Mouse (Mus musculus): ENCODE data around the gene Mlxipl.

The Mlxipl gene

GRCm38 (mm10) chr5:135079578-135079977 is 10.1 kb upstream of the Mlxipl start:
- DNase-seq (ENCODE audit: low read depth) = no peak

GRCm38 (mm10) chr5:135080539-135080938 is 9.2 kb upstream of the Mlxipl start:
- DNase-seq (ENCODE audit: low read depth) = no peak

GRCm38 (mm10) chr5:135086871-135087270 is 2.8 kb upstream of the Mlxipl start:
- no peak for DNase-seq (ENCODE audit: low read depth)

GRCm38 (mm10) chr5:135100981-135101380 is 11.3 kb downstream of the Mlxipl start:
- no peak for DNase-seq (ENCODE audit: low read depth)

- peak; percentile 57 for DNase-seq (ENCODE audit: low read depth)
Observed at GRCm38 (mm10) chr5:135103999-135104660, 14.4 kb downstream of the Mlxipl start.

- peak; percentile 69 for DNase-seq (ENCODE audit: low read depth)
Observed at GRCm38 (mm10) chr5:135106758-135107256, 17.1 kb downstream of the Mlxipl start.

GRCm38 (mm10) chr5:135107521-135108501 is 18.1 kb downstream of the Mlxipl start:
- peak; percentile 55 for DNase-seq (ENCODE audit: low read depth)

- no peak for DNase-seq (ENCODE audit: low read depth)
Observed at GRCm38 (mm10) chr5:135109017-135109416, 19.3 kb downstream of the Mlxipl start.

GRCm38 (mm10) chr5:135109426-135109825 is 19.7 kb downstream of the Mlxipl start:
- no peak for DNase-seq (ENCODE audit: low read depth)

- DNase-seq (ENCODE audit: low read depth) = no peak
Observed at GRCm38 (mm10) chr5:135109976-135110375, 20.3 kb downstream of the Mlxipl start.

GRCm38 (mm10) chr5:135113782-135114181 is 24.1 kb downstream of the Mlxipl start:
- DNase-seq (ENCODE audit: low read depth) = no peak

GRCm38 (mm10) chr5:135115241-135115640 is 25.6 kb downstream of the Mlxipl start:
- DNase-seq (ENCODE audit: low read depth) = peak; percentile 76

GRCm38 (mm10) chr5:135118589-135119081 is 28.9 kb downstream of the Mlxipl start:
- DNase-seq (ENCODE audit: low read depth) = peak; percentile 83

GRCm38 (mm10) chr5:135120753-135121152 is 31.1 kb downstream of the Mlxipl start:
- peak; percentile 37 for DNase-seq (ENCODE audit: low read depth)

- no peak for DNase-seq (ENCODE audit: low read depth)
Observed at GRCm38 (mm10) chr5:135126121-135126520, 36.4 kb downstream of the Mlxipl start.

GRCm38 (mm10) chr5:135127669-135128068 is 38.0 kb downstream of the Mlxipl start:
- no peak for DNase-seq (ENCODE audit: low read depth)

GRCm38 (mm10) chr5:135129747-135130146 is 40.1 kb downstream of the Mlxipl start:
- DNase-seq (ENCODE audit: low read depth) = no peak

- DNase-seq (ENCODE audit: low read depth) = peak; percentile 88
Observed at GRCm38 (mm10) chr5:135133736-135134405, 44.2 kb downstream of the Mlxipl start.

- DNase-seq (ENCODE audit: low read depth) = peak; percentile 68
Observed at GRCm38 (mm10) chr5:135134534-135134933, 44.8 kb downstream of the Mlxipl start.

GRCm38 (mm10) chr5:135139881-135140280 is 50.2 kb downstream of the Mlxipl start:
- DNase-seq (ENCODE audit: low read depth) = no peak

- no peak for DNase-seq (ENCODE audit: low read depth)
Observed at GRCm38 (mm10) chr5:135144469-135144868, 54.8 kb downstream of the Mlxipl start.

- no peak for DNase-seq (ENCODE audit: low read depth)
Observed at GRCm38 (mm10) chr5:135145532-135145931, 55.8 kb downstream of the Mlxipl start.

Measured in naive thymus-derived CD4-positive, alpha-beta T cell, adult 2 months (primary cell).